Mouse (Mus musculus): ENCODE results near the gene Unk. TPM values are rescaled to one million over a fixed set of nuclear protein-coding genes. Genes with fewer than 3 reads are reported as not detected.

Unk gene
- total RNA-seq, 2 experiments from 2014 or later, result 22.7 to 24.6 TPM

GRCm38 (mm10) chr11:116002894-116003293 is 27.2 kb upstream of the Unk start:
- intact Hi-C loops (cut with DNase I), result loop anchor here (10.0 kb wide), 1 partner anchor 278 kb away; no protein-coding TSS in a partner anchor
- TF ChIP-seq CTCF (IDR thresholded peaks at IDR 0.05), result no peak; the same call in none of the 2 replicates

GRCm38 (mm10) chr11:116004186-116004823 is 25.8 kb upstream of the Unk start:
- Histone ChIP-seq H3K4me3 (peak overlapping the region; percentile 40), H3K27ac (peak overlapping the region; percentile 51)
- TF ChIP-seq CTCF (IDR thresholded peaks at IDR 0.05), result no peak
- intact Hi-C loops (cut with DNase I), result loop anchor here (10.0 kb wide), 1 partner anchor 280 kb away; no protein-coding TSS in a partner anchor
- no peak for DNase-seq (ENCODE audit: extremely low spot score in 1 of 2, low spot score in 2 of 2)

More at GRCm38 (mm10) chr11:116002894-116003293, 27.2 kb upstream of the Unk start:
- no peak for DNase-seq (ENCODE audit: extremely low spot score in 1 of 2, low spot score in 2 of 2)
- H3K27ac ChIP-seq, result no peak overlapping the region
- H3K4me3 ChIP-seq, result no peak overlapping the region

DNA sequence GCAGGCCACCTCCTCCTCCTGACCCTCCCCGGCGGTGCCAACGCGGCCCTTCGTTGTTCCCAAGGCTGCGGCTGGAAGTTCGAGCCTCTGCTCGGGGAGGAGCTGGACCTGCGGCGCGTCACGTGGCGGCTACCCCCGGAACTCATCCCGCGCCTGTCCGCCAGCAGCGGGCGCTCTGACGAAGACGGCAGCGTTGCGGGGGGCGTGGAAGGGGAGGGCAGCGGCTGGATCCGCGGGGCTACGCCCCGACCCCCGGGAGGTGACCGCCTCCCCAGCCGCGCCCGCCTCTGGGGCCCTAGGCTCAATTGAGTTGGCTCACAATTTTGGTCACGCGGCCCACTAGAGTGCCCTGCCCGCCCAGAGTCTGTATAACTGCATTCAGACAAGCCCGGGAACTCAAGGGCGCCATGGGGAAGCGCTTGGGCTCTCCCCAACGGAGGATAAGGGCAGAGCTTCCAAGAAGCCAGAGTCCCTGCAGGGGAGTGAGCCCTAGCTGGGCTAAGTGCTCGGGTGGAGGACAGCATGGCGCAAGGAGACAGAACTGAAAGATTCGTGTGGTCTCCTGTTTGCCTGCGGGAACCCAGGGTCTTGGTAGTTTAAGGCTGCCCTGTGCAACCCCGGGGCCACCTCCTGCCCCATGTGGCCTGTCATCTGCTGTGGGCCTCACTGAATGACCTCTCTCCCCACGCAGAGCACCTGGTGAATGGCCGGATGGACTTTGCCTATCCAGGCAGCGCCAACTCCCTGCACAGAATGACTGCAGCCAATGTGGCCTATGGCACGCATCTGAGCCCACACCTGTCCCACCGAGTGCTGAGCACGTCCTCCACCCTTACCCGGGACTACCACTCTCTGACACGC is 25.1 kb upstream of the Unk start:
- Histone ChIP-seq H3K27ac (peak overlapping the region; percentile 51), H3K4me3 (peak overlapping the region; percentile 40)
- peak; percentile 57 for TF ChIP-seq CTCF (IDR thresholded peaks at IDR 0.05)
- intact Hi-C loops (cut with DNase I), result loop anchor here (10.0 kb wide), 1 partner anchor 280 kb away; no protein-coding TSS in a partner anchor
- peak; percentile 66 to 69 for DNase-seq (ENCODE audit: extremely low spot score in 1 of 2, low spot score in 2 of 2)

- no peak for DNase-seq (ENCODE audit: extremely low spot score in 1 of 2, low spot score in 2 of 2)
- intact Hi-C loops (cut with DNase I), result loop anchor here (10.0 kb wide), 1 partner anchor 281 kb away; no protein-coding TSS in a partner anchor
- H3K4me3 ChIP-seq, result no peak overlapping the region
- no peak overlapping the region for H3K27ac ChIP-seq
- TF ChIP-seq CTCF (IDR thresholded peaks at IDR 0.05), result no peak
Measured at GRCm38 (mm10) chr11:116005701-116006419, 24.3 kb upstream of the Unk start.

DNA sequence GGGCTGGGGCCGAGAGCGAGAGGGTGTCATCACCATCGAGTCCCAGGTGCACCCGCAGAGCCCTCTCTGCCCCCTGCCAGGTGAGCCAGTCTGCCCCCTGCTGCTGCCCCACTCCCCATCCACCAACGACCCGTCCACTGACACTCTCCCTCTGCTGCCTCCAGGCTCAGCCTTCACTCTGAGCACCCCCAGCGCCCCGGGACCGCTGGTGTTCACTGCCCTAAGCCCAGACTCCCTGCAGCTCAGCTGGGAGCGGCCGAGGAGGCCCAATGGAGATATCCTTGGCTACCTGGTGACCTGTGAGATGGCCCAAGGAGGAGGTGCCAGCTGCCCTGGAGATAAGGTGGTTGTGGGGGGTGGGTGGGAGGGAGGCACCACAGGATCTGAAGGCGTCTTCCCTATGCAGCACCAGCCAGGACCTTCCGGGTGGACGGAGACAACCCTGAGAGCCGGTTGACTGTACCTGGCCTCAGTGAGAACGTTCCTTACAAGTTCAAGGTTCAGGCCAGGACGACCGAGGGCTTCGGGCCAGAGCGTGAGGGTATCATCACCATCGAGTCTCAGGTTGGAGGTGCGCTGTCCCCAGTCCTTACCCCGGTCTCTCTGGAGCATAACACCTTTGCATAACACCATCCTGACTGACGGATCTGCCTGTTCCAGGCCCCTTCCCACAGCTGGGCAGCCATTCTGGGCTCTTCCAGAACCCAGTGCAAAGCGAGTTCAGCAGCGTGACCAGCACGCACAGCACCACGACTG is 22.8 kb upstream of the Unk start:
- H3K4me3 ChIP-seq, result no peak overlapping the region
- no peak for DNase-seq (ENCODE audit: extremely low spot score in 1 of 2, low spot score in 2 of 2)
- TF ChIP-seq CTCF (IDR thresholded peaks at IDR 0.05), result no peak
- intact Hi-C loops (cut with DNase I), result loop anchor here (10.0 kb wide), 1 partner anchor 282 kb away; no protein-coding TSS in a partner anchor
- no peak overlapping the region for H3K27ac ChIP-seq

DNA sequence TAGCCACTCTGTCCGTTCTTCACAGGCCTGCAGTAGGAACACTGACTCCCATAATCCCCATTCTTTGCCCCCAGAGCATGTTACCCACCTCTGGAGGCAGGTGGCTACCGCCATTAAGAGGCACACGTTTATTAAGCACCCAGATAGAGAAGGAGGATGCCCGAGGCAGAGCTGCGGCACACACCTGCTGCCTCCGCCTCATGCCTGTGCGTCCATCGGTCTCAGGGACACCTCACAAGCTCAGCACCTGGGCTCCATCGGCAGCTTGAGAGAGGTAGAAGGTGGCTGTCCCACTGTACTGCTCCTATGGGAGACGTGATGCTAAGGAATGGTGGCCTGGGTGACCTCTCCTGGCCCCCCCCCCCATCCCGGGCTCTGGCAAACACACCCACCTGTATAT is 21.7 kb upstream of the Unk start:
- TF ChIP-seq CTCF (IDR thresholded peaks at IDR 0.05), result no peak
- no peak overlapping the region for H3K27ac ChIP-seq
- H3K4me3 ChIP-seq, result no peak overlapping the region
- intact Hi-C loops (cut with DNase I), result loop anchor here (10.0 kb wide), 1 partner anchor 284 kb away; no protein-coding TSS in a partner anchor
- no peak for DNase-seq (ENCODE audit: extremely low spot score in 1 of 2, low spot score in 2 of 2)

- TF ChIP-seq CTCF (IDR thresholded peaks at IDR 0.05), result no peak
- no peak for DNase-seq (ENCODE audit: extremely low spot score in 1 of 2, low spot score in 2 of 2)
- intact Hi-C loops (cut with DNase I), result loop anchor here (10.0 kb wide), 1 partner anchor 284 kb away; no protein-coding TSS in a partner anchor
- Histone ChIP-seq H3K4me3 (no peak overlapping the region), H3K27ac (no peak overlapping the region)
Measured at GRCm38 (mm10) chr11:116008832-116009375, 21.2 kb upstream of the Unk start.

- TF ChIP-seq CTCF (IDR thresholded peaks at IDR 0.05), result no peak
- no peak overlapping the region for H3K27ac ChIP-seq
- no peak for DNase-seq (ENCODE audit: extremely low spot score in 1 of 2, low spot score in 2 of 2)
- intact Hi-C loops (cut with DNase I), result loop anchor here (10.0 kb wide), 1 partner anchor 285 kb away; no protein-coding TSS in a partner anchor
- no peak overlapping the region for H3K4me3 ChIP-seq
Measured at GRCm38 (mm10) chr11:116009661-116010060, 20.5 kb upstream of the Unk start.

DNA sequence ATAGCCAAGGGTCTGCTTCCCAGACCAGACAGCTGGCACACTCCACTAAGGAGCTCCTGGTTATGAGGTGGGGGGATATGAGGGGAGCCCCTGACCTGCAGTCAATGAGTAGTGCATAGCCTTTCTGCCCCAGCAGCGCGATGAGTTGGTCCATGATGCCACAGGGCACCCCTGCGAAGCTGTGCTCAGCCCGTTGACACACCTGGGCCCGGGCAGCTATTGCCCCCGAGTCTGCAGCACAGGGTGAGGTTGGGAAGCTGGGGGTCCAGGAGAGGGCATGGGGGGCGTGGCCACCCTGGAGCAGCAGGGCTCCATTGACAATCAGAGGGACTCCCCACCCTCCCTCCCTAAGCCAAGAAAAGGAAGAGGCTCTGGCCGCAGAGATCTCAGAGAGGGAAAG is 20.0 kb upstream of the Unk start:
- intact Hi-C loops (cut with DNase I), result no loop called here
- Histone ChIP-seq H3K27ac (no peak overlapping the region), H3K4me3 (no peak overlapping the region)
- no peak for TF ChIP-seq CTCF (IDR thresholded peaks at IDR 0.05)
- no peak for DNase-seq (ENCODE audit: extremely low spot score in 1 of 2, low spot score in 2 of 2)

DNA sequence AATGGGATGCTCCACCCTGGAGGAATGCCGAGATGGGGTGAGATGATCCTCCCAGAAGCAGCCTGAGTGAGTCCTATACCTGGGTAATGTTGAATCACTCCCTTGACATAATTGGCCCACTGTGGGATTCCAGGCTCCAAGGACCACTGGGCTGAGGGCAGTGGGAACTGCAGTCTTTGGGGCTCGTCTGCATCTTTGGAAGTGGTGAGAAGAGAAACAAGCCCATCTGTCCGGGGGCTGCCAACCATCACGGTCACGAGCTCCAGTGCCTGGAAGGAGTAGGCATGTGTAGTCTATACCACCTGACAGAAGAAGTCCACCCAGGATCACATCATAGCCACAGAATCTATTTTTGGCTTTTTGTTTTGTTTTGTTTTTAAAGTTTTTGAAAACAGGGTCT is 19.2 kb upstream of the Unk start:
- no peak overlapping the region for H3K27ac ChIP-seq

More for the DNA sequence above, 19.2 kb upstream of the Unk start:
- no peak for DNase-seq (ENCODE audit: extremely low spot score in 1 of 2, low spot score in 2 of 2)
- intact Hi-C loops (cut with DNase I), result no loop called here
- no peak for TF ChIP-seq CTCF (IDR thresholded peaks at IDR 0.05)
- no peak overlapping the region for H3K4me3 ChIP-seq
